Mouse (Mus musculus): Measurements from ENCODE around the gene Lmcd1.
"Not testable (repeated sequence)": the region's sequence is repeated elsewhere in the genome, so short reads cannot be mapped to it uniquely, and the experiment has no call there.

The Lmcd1 gene

DNA sequence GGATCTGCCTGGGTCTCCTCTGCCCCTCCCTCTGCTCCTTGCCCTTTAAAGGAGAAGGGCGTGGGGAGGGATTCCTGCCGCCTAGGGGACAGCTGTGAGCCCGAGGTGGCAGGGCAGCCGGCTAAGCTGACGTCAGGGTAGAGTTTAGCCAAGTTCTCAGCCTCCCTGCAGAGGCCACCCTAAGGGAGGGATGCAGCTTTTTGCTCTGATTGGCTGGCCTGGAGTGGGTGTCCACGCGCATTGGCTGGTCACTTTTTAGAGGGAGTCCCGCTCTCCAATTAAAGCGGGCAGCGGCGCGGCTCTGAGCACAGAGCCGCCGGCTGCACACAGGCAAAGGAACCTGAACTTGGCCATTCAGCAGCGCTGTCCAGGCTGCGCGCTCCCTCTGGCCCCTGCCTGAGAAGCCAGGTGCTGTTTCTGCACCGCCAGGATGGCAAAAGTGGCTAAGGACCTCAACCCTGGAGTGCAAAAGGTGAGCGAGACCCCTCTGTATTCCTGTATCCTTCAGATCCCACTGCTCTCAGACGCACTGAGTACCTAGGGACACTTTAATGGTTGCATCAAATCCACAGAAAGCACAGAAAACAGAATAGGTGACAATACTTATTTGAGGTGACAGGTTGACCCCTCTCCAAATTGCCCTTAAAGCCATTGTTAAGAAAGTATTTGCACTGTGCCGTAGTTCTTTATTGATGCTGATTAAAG lies at the start of gene Lmcd1:
TSS of gene Lmcd1 (plus strand) at position 258 of the 705 bp plus-strand sequence.
- DNase-seq (ENCODE audit: low read depth, low spot score) = no peak

DNA sequence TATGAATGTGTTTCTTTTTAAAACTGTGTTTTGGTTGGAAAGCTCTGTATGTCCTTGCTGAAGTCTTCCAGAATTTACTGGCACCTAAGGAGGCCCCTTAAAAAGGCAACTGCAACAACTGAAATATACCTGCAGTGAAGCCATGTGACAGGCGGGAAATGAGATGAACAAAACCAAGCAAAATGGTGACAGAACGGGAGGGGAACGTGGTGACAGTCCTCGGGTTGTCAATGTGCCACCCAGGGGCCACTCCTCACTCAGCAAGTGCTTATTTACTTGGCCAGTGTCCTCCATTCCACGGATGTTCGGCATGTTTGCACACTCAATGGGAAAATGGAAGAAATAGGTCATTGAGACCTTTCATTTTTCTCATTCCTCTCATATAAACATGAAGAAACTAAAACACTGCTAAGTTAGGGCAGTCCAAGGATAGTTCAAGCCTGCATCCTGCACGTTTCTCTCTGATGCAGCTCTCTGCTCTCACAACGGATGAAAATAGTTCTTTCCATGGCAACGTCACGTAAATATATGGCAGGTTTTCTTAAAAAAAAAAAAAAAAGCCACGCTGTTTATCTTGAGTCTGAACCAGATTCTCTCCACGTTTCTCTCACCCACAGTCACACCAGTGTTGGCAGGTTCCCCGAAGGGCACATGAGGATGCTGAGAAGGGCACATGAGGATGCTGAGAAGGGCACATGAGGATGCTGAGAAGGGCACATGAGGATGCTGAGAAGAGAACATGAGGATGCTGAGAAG lies 49.5 kb upstream of the Lmcd1 start:
- no peak for DNase-seq (ENCODE audit: low read depth, low spot score)

DNA sequence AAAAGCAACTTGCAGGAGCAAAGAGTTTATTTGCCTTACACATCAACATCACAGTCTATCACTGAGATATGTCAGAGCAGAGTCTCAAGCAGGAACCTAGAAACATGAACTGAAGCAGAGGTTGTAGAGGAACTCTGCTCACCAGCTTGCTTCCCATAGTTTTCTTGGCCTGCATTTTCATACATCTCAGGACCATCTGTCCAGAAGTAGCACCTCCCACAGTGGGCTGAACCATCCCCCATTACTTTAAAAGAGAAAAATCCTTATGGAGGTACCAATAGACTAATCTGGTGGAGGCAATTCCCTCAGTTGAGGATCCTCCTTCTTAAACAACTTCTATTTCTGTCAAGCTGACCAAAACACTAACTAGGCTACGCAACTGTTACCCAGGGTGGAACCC lies 36.8 kb upstream of the Lmcd1 start:
- no peak for DNase-seq (ENCODE audit: low read depth, low spot score)

DNA sequence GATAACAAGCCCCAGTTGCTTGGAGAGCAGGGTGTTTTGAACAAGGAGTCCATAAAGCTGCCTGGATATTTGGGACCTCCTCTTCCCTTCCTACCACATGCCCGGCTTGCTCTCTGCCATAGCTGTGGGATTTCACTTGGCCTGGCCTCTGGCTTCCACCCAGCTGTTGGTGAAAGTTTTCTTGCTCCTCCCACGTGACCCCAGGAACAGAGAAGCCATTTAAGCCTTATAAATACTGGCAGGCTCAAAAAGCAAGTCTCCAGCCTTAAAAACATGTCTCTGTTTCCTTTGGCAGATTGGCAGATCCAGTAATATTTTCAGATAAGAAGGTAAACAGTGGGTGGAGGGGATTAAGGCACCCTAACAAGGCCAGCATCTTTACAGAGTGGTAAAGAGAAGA lies 31.3 kb upstream of the Lmcd1 start:
- no peak for DNase-seq (ENCODE audit: low read depth, low spot score)

DNA sequence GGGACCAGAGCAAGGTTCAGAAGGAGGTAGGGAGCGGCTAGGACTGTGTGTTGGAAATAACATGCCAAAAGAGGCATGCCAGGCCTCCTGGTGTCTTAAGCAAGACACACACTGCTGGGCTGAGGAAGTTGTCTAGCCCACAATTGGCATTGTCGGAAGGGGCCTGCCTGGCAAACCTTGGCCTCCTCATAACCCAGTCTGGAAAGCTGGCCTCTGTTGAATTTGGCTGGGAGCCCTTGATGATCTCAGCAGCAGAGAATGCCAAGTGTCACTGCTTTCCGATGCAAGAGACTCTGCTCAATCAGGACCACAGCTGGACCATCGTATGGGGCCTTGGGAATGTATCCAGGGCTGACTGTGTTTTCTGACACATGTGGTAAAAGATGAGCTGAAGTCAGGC lies 27.9 kb upstream of the Lmcd1 start:
- DNase-seq (ENCODE audit: low read depth, low spot score) = no peak

DNA sequence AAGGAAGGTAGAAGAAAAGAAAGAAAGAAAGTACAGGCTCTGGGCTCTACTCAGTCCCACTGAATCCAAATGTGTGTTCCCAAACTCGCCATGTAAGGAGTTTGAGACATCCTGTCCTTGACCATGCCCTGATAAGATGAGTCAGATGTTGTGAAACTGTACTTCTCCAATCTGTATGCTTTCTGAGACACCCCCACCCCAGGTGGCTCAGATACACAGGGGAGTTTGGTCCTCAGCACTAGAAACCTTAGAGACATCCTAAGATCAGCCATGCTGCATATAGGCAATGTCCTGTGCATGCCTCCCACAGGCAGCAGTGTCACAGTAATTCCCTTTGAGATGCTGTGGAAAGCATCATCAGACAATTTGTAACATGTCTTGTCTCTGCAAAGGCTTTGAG lies 26.9 kb upstream of the Lmcd1 start:
- DNase-seq (ENCODE audit: low read depth, low spot score) = no peak

DNA sequence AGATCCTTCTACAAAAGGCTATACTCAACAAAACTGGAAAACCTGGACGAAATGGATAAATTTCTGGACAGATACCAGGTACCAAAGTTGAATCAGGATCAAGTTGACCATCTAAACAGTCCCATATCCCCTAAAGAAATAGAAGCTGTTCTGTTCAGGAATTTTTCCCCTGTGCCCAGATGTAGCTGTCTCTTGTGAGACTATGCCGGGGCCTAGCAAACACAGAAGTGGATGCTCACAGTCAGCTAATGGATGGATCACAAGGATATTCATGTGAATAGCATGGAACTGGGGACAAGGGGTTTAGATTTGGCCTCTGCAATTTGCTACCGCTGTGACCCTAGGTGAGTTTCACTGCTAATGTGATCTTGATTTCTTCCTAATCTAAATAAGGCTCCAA lies 19.6 kb upstream of the Lmcd1 start:
- DNase-seq (ENCODE audit: low read depth, low spot score) = not testable (repeated sequence)

DNA sequence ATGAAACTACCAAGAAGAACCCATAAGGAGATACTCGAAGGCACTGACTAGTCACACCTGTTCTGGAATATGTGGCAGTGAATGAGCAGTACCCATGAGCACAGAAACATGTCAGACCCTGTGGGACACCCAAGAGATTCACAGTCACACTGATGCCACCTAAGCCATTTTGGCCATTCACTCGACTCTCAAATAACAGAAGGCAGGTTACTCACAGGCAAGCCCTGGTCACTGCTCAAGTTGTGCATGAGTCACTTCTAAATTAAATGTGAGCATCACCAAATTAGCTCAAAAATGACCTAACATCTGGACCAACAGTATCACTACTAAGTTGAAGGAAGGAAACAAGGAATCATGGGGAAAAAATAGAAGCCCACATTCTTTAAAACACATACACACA lies 18.6 kb upstream of the Lmcd1 start:
- DNase-seq (ENCODE audit: low read depth, low spot score) = no peak

DNA sequence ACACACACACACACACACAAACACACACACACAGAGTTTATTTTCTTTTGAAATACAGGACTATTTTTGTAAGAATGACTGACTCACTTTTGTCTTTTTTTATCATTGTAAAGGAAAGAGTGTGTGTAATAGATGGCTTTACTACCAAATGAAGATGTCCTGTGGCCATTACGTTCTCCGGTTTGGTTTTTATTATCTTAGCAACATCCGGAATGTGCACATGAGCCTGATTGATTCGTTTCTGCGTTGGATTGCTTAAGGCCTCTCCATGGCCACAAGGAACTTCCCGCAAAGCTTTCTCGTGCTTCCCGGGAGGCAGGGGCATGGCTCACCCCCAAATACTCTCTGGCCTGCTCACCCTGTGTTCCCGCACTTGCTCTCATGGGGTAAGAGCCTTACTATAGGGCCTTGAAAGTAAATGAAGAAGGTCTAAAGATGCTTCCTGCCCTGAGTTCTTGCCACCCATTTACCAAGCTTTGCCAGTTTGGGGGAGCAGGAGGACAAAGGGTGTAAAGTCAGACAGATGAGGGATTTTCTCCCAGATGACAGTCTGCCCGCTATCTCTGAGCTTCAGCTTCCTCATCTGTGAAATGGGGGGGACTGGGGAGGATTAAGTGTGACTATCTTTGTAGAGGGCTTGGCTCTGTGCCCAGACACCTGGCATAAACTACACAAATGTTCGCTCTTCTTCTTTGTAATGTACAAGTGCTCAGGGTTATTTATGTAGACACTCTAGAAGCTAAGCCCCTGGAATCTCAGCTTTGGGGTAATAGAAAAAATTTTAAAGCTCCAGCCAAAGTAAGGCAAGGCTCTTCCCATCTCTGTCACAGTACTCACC lies 18.0 kb upstream of the Lmcd1 start:
- DNase-seq (ENCODE audit: low read depth, low spot score) = no peak

DNA sequence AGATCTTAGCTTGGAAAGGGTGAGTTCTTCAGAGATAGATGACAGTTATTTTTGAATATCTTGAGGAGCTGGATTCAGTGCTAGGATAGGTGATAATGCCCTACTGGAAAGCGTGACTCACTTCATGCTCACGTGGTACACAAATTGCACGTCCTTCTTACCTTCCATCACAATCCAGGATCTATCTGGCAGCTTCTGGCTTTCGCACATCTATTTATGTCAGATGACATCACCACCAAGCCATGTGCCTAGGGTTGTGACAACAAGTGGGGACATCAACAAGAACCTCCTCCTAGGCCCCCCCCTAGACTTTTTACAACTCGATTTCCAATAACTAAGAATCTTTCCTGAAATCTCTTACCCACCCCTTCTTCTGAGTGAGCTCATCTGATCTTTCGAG lies 17.0 kb upstream of the Lmcd1 start:
- no peak for DNase-seq (ENCODE audit: low read depth, low spot score)

DNA sequence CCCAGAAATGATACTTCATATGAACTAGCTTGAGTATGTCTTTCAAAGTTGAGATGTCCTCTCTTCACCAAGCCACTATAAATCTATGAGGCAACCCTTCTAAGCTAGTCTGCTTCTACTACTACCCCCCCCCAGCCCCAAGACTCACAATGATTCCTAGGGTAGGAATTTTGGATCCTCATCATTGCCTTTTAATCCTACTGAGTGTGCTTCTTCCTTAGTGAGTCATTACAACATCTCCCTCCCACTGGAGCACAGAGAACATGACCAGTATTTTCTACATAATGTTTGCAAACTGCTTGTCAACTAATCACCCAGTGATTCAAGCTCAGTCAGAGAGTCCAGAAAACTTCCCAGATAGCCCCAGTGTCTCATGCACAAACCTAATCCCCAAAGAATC lies 12.5 kb upstream of the Lmcd1 start:
- no peak for DNase-seq (ENCODE audit: low read depth, low spot score)

DNA sequence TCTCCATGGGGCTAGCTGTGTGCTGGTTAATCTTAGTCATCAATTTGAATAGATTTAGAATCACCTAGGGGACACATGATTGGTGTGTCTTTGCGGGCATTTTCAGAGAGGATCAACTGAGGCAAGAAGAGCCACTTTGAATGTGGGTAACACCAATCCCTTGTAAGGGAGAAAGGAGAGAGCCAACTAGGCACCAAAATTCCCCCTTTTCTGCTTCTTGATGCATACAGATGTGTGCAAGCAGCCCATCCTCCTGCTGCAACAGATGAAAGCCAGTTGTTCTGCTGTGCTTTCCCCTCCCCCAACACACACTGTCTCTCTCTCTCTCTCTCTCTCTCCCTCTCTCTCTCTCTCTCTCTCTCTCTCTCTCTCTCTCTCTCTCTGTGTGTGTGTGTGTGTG lies 9.2 kb upstream of the Lmcd1 start:
- no peak for DNase-seq (ENCODE audit: low read depth, low spot score)

DNA sequence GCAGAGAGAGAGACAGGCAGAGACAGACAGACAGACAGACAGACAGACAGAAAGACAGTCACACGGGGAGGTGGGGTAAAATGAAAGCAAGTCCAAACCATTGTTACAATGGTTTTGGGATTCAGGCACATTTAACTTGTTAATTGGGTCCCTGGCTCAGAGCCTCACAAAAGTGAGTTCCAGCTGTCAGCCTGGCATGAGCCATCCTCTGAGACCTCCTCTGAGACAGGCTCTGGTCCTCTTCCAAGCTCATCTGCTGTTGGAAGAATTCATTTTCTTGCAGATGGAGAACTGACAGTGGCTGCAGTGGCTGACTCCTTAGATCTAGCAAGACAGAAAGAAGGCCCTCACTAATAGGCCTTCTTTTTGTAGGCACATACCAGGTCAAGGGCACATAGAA lies 6.9 kb upstream of the Lmcd1 start:
- no peak for DNase-seq (ENCODE audit: low read depth, low spot score)

DNA sequence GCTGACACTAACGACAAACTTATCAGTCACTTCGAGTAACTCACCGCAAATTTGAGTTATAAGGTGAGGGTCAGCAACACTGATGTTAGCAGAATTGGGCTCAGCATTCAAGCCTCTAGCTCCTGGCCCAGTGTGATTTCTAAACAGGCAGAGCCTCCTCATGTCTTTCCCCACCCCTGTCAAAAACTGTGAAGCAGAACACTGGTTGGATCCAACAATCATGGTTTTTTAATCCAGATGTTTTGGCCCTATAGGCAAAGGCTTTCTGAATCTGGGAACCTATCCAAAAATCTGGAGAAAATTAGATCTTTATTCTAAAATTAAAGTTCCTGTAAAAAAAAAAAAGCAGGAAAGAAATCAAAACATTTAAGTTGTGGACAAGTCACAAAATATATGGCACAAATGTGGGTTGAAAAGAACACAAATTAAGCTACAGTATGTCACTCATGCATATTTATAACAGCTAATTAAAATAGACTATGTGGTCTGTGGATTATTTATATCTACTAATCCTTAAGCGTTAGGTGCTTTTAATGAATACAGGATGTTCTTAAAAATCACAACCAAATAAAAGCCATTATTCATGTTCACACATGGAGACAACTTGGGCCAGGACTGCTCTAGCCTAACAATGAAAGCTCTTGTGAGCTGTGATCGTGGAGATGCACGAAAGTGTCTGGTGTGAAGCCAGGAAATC lies 5.7 kb upstream of the Lmcd1 start:
- no peak for DNase-seq (ENCODE audit: low read depth, low spot score)

DNA sequence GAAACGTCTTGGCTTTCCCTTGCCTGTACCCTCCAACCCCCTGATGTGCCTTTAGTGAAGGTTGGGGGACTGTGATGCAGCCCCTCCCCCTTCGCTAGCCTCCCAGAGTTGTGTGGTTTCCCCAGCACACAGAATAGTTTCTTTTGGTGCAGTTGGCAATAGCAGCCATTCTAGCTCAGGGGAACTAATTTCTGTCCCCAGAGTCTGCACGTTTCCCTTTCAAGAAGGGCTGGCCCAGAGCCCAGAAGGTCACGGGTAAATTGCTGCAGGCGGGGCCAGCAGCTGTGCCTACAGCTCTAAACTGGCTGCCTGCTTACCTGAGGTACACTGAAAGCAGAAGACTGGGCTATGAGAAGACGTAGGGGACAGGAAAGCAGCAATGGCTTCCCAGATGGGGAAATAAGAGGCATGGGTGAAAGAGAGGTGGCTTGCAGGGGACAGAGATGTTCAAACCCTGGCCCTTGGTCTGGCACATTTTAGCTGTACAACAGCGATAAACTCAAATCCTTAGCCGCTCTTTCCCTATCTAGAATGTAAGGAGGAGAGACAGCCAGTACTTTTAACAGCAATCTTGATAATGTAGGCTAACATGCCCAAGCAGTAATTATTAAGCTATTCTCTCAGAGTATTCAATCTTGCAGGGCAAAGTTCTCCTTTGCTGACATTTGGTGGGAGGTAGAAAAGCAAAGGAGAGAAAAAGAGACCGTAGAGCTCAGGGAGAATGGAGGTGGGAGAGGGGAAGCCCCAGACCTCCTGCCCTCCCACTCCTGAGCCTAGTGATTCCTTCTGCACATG lies 900 bp downstream of the Lmcd1 start:
- DNase-seq (ENCODE audit: low read depth, low spot score) = no peak

DNA sequence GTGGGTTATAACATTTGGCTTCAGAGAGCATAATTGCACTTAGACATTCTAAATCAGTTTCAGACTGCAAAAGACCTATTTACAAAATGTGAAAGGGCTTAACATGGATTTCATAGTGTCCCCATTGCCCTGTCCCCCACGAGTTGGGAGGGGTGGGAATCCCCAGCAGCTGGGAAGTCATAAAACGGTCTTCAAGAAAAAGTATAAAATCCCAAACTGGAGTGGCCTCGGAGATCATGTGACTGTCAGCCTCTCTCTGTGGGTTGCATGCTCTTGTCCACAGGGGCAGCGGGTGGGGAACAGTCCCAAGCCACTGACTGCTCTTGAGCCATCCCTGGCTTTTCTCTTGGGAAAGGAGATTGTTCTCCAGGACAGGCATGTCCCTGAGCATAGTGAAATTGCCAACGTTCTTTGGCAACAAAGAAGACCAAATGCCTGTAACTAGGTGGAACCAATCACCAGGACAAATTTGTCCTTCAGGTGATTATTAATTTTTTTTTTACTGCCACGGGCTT lies 2.2 kb downstream of the Lmcd1 start:
- no peak for DNase-seq (ENCODE audit: low read depth, low spot score)

DNA sequence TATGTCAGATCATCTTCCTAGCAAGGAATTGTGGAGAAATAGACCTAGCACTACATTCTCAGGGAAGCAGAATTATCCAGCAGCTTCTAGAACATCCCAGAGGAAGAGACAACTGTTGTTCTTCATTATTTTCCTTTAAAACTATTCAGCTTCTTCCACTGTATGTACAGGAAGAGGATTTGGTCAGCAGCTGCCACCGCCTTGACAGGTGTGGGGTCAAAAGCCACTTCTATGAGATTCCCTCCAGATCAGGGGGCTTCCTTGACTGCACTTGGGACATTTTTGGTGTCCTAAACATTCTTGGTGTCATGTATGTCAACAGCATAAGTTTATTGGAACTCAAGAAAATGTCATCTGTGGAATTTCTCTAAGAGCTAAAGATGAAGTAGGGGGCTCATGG lies 5.2 kb downstream of the Lmcd1 start:
- DNase-seq (ENCODE audit: low read depth, low spot score) = no peak

DNA sequence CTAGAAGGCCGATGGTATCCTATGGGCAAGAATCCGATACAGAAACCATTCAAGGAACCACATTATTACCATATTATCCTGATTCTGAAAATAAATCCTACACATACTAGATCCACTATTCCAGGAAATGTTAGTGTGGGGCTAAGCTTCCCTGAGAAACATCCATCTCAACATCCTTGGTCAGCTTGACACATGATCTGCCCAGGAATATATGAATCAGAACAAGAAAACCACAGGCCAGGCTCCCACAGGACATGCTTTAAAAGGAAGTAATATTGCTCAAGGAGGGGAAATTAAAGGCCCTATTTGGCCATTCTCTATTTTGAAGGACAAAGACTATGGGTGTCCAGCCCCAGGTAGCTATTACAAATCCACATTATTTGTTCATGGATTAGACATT lies 6.6 kb downstream of the Lmcd1 start:
- DNase-seq (ENCODE audit: low read depth, low spot score) = no peak

DNA sequence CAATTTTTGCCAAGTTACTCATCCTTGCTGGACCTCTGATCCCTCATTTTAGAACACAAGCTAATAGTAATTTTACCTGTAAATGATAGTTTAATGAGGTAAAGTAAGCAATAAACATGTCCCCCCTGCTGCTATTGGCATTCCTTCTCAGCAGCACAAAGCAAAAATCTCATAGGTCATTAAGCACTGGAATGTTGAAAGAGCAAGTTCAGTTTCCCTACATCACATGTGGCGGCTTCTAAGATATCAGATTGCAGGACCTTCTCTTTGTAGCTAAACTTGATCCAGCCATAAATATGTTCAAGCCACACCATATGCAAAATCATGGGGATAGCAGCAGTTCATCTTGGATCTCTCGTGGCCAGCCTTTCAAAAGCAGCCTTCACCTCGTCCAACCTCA lies 7.4 kb downstream of the Lmcd1 start:
- DNase-seq (ENCODE audit: low read depth, low spot score) = no peak

DNA sequence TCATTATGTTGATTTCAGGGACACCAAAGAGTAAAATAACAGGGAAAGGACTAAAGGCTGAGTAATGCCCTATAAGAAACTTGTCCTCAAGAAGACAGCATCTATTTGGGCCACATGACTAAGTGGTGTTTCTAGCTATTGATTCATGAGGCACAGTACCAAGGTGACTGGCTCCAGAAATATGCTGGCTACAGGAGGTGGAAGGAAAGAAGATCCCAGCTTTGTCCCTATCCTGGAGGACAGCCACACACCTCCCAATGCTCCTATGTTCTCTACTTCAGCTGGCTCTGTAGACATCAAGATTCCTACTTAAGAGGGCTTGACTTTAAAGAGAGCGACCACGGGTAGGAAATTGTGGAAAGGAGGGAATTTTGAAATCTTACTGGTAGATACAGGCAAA lies 8.4 kb downstream of the Lmcd1 start:
- DNase-seq (ENCODE audit: low read depth, low spot score) = no peak

DNA sequence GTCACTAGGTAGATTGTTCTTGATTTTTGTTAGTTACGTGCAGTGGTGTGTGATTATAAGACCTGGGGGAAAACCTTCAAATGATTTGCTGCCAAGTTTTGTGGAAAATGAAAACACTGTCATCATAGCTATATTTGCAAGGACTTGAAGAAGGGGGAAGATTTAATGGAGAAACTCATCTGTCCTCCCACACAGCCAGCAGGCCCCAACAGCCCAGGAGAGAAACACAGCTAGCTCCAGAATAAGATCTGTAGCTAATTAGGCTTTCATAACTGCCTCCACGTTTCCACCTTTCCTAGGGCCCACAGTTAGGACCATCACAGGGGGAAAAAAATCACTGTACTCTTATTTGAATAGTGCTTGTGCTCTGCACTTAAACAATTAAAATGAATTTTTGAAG lies 10.5 kb downstream of the Lmcd1 start:
- DNase-seq (ENCODE audit: low read depth, low spot score) = no peak
